Mouse (Mus musculus) adrenal gland, adult (tissue): Measurements from ENCODE around the gene Pank4.

Source experiments
- DNase-seq, 2 experiments: peaks; one replicate each; pipeline ENCODE4 v3.0.0; 2022 to 2023; ENCODE audit warnings: low spot score in 1 of 2; ENCODE audit not compliant: inconsistent age in 2 of 2

Gene Pank4

GRCm38 (mm10) chr4:155011312-155012025, 47.5 kb downstream of the Pank4 start:
- DNase-seq = no peak

DNA sequence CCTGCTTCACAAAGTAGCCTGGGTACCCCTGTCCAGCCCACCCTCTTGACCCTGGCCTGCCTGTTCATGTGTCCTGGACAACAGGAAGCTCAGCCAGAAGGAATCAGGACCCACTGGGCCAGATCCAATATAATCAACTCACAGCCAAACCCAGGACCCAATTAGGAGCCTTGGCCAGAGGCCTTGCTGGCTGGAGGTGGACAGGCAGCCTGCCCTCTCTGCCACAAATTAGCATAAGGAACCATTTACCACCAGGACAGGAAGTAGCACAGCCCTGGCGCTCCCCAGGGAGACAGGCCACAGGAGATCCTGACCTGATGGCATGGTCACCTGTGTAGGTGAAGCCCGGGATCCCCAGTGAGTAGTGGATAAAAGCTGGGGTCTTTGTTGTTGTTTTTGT, 48.2 kb downstream of the Pank4 start:
- DNase-seq = no peak

GRCm38 (mm10) chr4:155012788-155013187, 48.9 kb downstream of the Pank4 start:
- DNase-seq = peak; percentile 40 to 78

DNA sequence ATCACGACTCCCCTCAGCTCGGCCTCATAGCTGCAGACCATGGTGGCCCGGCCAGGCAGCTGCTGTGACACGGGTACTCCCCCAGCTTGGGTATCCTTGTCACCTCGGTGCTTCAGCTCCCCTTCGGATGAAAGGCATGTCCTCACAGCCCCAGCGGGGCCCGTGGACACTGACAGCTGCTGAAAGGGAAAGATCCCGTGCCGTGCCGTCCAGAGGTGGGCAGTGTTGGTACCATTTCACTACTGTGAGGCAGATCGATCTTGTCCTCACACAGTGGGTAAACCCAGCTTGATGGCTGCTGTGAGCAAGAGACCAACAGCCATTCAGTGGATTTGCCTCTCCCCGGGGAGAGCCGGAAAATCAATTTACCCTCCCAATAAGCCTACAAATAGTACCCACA, 50.3 kb downstream of the Pank4 start:
- DNase-seq = no peak

- DNase-seq = no peak
Measured at GRCm38 (mm10) chr4:155014791-155015190, 50.9 kb downstream of the Pank4 start.

- no peak for DNase-seq
Measured at GRCm38 (mm10) chr4:155015550-155015949, 51.6 kb downstream of the Pank4 start.

DNA sequence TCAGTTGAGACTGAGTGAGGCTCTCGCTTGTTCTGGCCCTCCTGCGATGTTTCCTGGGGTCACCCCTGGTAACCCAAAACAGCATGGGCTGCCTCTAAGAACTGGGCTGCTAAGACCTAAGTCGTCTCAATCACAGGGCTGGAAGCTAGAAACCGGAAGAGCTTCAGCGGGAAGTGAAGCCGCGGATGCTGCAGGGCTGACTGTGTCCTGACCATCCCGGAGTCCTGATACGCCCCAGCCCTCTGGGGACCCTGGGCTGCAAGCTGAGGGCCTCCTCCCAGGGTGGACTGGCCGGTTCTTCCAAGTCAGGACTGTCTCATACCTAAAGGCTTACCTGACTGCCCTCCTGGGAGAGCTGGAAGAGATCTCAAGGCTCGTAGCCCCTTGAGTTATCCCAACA, 52.9 kb downstream of the Pank4 start:
- no peak for DNase-seq

DNA sequence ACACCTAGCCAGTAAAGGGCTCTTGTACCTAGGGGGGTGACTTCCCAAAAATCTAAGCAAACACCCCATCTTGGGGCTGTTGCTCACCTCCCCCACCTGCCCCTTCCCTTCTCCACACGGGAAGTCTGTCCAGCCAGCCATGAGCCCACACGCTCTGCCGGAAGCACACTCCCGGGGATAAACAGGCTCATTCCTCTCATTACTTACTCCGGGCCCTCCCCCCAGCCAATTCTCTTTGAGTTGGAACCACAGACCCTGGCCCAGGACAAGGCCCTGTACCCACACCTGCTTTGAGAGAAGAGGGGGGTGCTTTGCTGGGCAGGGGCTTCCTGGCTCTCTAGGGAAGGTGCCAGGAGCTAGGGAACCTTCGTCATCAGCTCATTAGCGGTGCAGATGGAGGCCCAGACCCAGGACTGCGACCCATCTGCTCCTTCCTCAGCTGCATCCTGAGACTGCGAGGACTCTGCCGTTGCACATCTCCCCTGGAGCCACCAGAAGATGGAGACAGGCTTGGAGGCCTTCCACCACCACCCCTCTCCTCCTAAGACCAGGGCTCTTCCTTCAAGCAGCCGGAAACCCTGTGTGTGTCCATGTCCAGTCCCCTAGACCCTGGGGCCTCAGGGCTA, 53.4 kb downstream of the Pank4 start:
- no peak for DNase-seq

DNA sequence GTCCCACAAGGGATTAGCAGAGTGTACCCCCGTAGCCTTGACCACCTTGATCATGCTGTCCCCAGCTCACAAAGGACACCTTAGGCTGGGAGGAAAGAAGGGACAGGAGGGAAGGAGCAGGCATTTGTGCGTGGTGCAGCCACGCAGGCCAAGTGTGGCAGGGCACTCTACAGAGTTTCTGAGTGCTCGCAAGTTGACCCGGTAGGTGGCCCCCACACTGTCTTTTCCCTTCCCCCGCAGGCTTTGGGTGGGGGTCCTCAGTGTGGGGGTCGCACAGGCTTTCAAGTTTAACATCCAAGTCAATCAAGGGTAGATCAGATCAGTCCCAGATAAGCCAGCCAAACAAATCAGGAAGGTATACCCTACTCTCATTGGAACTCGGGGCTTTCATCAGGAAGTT, 54.1 kb downstream of the Pank4 start:
- no peak for DNase-seq

- DNase-seq = peak; percentile 13 to 52
Measured at GRCm38 (mm10) chr4:155018601-155019335, 54.8 kb downstream of the Pank4 start.

- peak in 1 of 2 experiments; percentile 30 for DNase-seq
Measured at GRCm38 (mm10) chr4:155019336-155019847, 55.5 kb downstream of the Pank4 start.

- DNase-seq = no peak
Measured at GRCm38 (mm10) chr4:155020141-155020540, 56.2 kb downstream of the Pank4 start.

GRCm38 (mm10) chr4:155020813-155021212, 56.9 kb downstream of the Pank4 start:
- DNase-seq = no peak

GRCm38 (mm10) chr4:155022228-155022855, 58.4 kb downstream of the Pank4 start:
- no peak for DNase-seq

GRCm38 (mm10) chr4:155024170-155025010, 60.5 kb downstream of the Pank4 start:
- DNase-seq = no peak
